7 mouse cellular contexts compared by ENCODE assay signal in genomic region chr6:124779222-124779983, GRCm38 (mm10). TPM values are rescaled to one million over a fixed set of nuclear protein-coding genes. Genes with fewer than 3 reads are reported as not detected.
DNase-seq lines count a peak whose midpoint lies in the region; ATAC-seq and TF ChIP-seq lines count a peak whose summit lies in the region.

Lrrc23 (minus strand) TSS chr6:124779727.

- no peak for TF ChIP-seq POLR2A in ES-Bruce4 (IDR thresholded peaks at IDR 0.05; ENCODE audit: insufficient read depth, low read length)

- H3K9ac ChIP-seq in ES-Bruce4 (ENCODE audit: low read depth, poor library complexity, severe bottlenecking), result no peak within 1 kb of the TSS
- H3K9ac ChIP-seq in embryonic facial prominence, embryonic 14.5 days (ENCODE audit: low read depth, low read length), result peak within 1 kb of the TSS; percentile 52
- H3K9ac ChIP-seq in hindbrain, embryonic 11.5 days (ENCODE audit: low read depth, low read length), result no peak within 1 kb of the TSS
- peak within 1 kb of the TSS; percentile 23; the same call in 1 of the 2 replicates for H3K9ac ChIP-seq in limb, embryonic 15.5 days
- 0 out of 2 replicates have a peak within 1 kb of the TSS, but pooled peaks have one; percentile 17 for H3K9ac ChIP-seq in midbrain, embryonic 15.5 days

- TF ChIP-seq CTCF in ES-Bruce4 (IDR thresholded peaks at IDR 0.05; ENCODE audit: low read depth, low read length), result no peak

- DNase-seq in CD4-positive helper T cell, adult 2 months (ENCODE audit: low read depth, low spot score), result peak; percentile 90
- DNase-seq in embryonic facial prominence, embryonic 14.5 days (ENCODE audit: low spot score), result peak; percentile 88
- DNase-seq in hindbrain, embryonic 11.5 days (ENCODE audit: low spot score), result peak; percentile 79
- peak; percentile 70 to 78 for DNase-seq in thymus, postnatal 36 days

- H3K9me3 ChIP-seq in ES-Bruce4 (replicated peaks; ENCODE audit: control insufficient read depth, insufficient read depth, low read length, poor library complexity, severe bottlenecking), result no peaks in the 10 kb centered on the region
- no peaks in the 10 kb centered on the region for H3K9me3 ChIP-seq in embryonic facial prominence, embryonic 14.5 days (ENCODE audit: control insufficient read depth, low read length)
- H3K9me3 ChIP-seq in hindbrain, embryonic 11.5 days (ENCODE audit: control insufficient read depth, low read length), result no peaks in the 10 kb centered on the region
- H3K9me3 ChIP-seq in limb, embryonic 15.5 days, result no peaks in the 10 kb centered on the region
- no peaks in the 10 kb centered on the region for H3K9me3 ChIP-seq in midbrain, embryonic 15.5 days

- ATAC-seq in embryonic facial prominence, embryonic 14.5 days (ENCODE audit: low read depth), result peak; percentile 73
- ATAC-seq in hindbrain, embryonic 11.5 days (ENCODE audit: low FRiP score), result peak; percentile 58
- ATAC-seq in limb, embryonic 15.5 days (ENCODE audit: insufficient number of reproducible peaks, low FRiP score, low TSS enrichment, low read depth), result no peak
- ATAC-seq in midbrain, embryonic 15.5 days (replicated peaks), result peak; percentile 60

- 2% methylated on average over 23 of the region's 23 CpGs for WGBS in embryonic facial prominence, embryonic 14.5 days
- 4% methylated on average over 23 of the region's 23 CpGs for WGBS in hindbrain, embryonic 11.5 days
- WGBS in limb, embryonic 15.5 days, result 2% methylated on average over 23 of the region's 23 CpGs
- WGBS in midbrain, embryonic 15.5 days, result 2% methylated on average over 23 of the region's 23 CpGs

- peak within 1 kb of the TSS; percentile 34 for H3K4me3 ChIP-seq in ES-Bruce4 (ENCODE audit: low read depth, low read length)
- H3K4me3 ChIP-seq in embryonic facial prominence, embryonic 14.5 days (ENCODE audit: low read depth, low read length), result peak within 1 kb of the TSS; percentile 30
- peak within 1 kb of the TSS; percentile 23 for H3K4me3 ChIP-seq in hindbrain, embryonic 11.5 days (ENCODE audit: low read depth, low read length)
- peak within 1 kb of the TSS; percentile 32 for H3K4me3 ChIP-seq in limb, embryonic 15.5 days
- H3K4me3 ChIP-seq in midbrain, embryonic 15.5 days, result peak within 1 kb of the TSS; percentile 33

- no peak within 1 kb of the TSS for H3K27ac ChIP-seq in ES-Bruce4 (ENCODE audit: insufficient read depth, low read length)
- no peak within 1 kb of the TSS for H3K27ac ChIP-seq in embryonic facial prominence, embryonic 14.5 days (replicated peaks; ENCODE audit: low read depth, low read length)
- no peak within 1 kb of the TSS for H3K27ac ChIP-seq in hindbrain, embryonic 11.5 days (ENCODE audit: low read depth, low read length)
- no peak within 1 kb of the TSS for H3K27ac ChIP-seq in limb, embryonic 15.5 days
- no peak within 1 kb of the TSS for H3K27ac ChIP-seq in midbrain, embryonic 15.5 days

- H3K4me1 ChIP-seq in ES-Bruce4 (ENCODE audit: control insufficient read depth, insufficient read depth, low read length), result no peaks in the 10 kb centered on the region
- peaks cover 17% of the 10 kb centered on the region for H3K4me1 ChIP-seq in embryonic facial prominence, embryonic 14.5 days (ENCODE audit: control insufficient read depth, insufficient read depth, low read length)
- no peaks in the 10 kb centered on the region; the same call in 1 of the 2 replicates for H3K4me1 ChIP-seq in hindbrain, embryonic 11.5 days (replicated peaks; ENCODE audit: control insufficient read depth, insufficient read depth, low read length)
- peaks cover 20% of the 10 kb centered on the region for H3K4me1 ChIP-seq in limb, embryonic 15.5 days
- peaks cover 9% of the 10 kb centered on the region; the same call in 1 of the 2 replicates for H3K4me1 ChIP-seq in midbrain, embryonic 15.5 days

- no peaks in the 10 kb centered on the region for H3K36me3 ChIP-seq in ES-Bruce4 (ENCODE audit: control insufficient read depth, insufficient read depth, low read length, poor library complexity, severe bottlenecking)
- H3K36me3 ChIP-seq in embryonic facial prominence, embryonic 14.5 days (ENCODE audit: control insufficient read depth, insufficient read depth, low read length), result no peaks in the 10 kb centered on the region
- no peaks in the 10 kb centered on the region for H3K36me3 ChIP-seq in hindbrain, embryonic 11.5 days (ENCODE audit: control insufficient read depth, insufficient read depth, low read length)
- no peaks in the 10 kb centered on the region for H3K36me3 ChIP-seq in limb, embryonic 15.5 days
- H3K36me3 ChIP-seq in midbrain, embryonic 15.5 days (replicated peaks), result no peaks in the 10 kb centered on the region

- H3K4me2 ChIP-seq in embryonic facial prominence, embryonic 14.5 days (ENCODE audit: low read depth, low read length), result peak within 1 kb of the TSS; percentile 80
- H3K4me2 ChIP-seq in hindbrain, embryonic 11.5 days (replicated peaks; ENCODE audit: low read depth, low read length), result peak within 1 kb of the TSS; percentile 49
- H3K4me2 ChIP-seq in limb, embryonic 15.5 days, result peak within 1 kb of the TSS; percentile 58
- peak within 1 kb of the TSS; percentile 48 for H3K4me2 ChIP-seq in midbrain, embryonic 15.5 days

- TF ChIP-seq EP300 in ES-Bruce4 (IDR thresholded peaks at IDR 0.05; ENCODE audit: insufficient read depth, low read depth, low read length), result no peak

- H3K27me3 ChIP-seq in ES-Bruce4 (ENCODE audit: control insufficient read depth, insufficient read depth, low read length, poor library complexity, severe bottlenecking), result no peaks in the 10 kb centered on the region
- no peaks in the 10 kb centered on the region for H3K27me3 ChIP-seq in embryonic facial prominence, embryonic 14.5 days (replicated peaks; ENCODE audit: control insufficient read depth, insufficient read depth, low read length)
- H3K27me3 ChIP-seq in hindbrain, embryonic 11.5 days (ENCODE audit: control insufficient read depth, insufficient read depth, low read length), result no peaks in the 10 kb centered on the region; the same call in 1 of the 2 replicates
- 0 out of 2 replicates have a peak, but pooled peaks cover 3% of the 10 kb centered on the region for H3K27me3 ChIP-seq in limb, embryonic 15.5 days
- no peaks in the 10 kb centered on the region for H3K27me3 ChIP-seq in midbrain, embryonic 15.5 days (replicated peaks)

RNA-seq across cellular contexts. Expression of gene Lrrc23, which starts in this region (rescaled TPM):
- polyA plus RNA-seq in ES-Bruce4 (2011; ENCODE audit: insufficient read depth, insufficient read length, low read depth, missing spikeins), result 0.84 TPM in 1 of 2 replicates, not detected in the other
- 1.9 and 13.2 TPM in 2 replicates for polyA plus RNA-seq in embryonic facial prominence, embryonic 14.5 days (2014; fragmentation: Nextera tagmentation; extraction: Ambion mirVana)
- 4.1 and 4.7 TPM in 2 replicates for polyA plus RNA-seq in hindbrain, embryonic 11.5 days (2014; fragmentation: Nextera tagmentation; extraction: Ambion mirVana)
- polyA plus RNA-seq in limb, embryonic 15.5 days (2015; fragmentation: Nextera tagmentation; extraction: Ambion mirVana), result 0.36 and 0.83 TPM in 2 replicates
- polyA plus RNA-seq in midbrain, embryonic 15.5 days (2015; fragmentation: Nextera tagmentation; extraction: Ambion mirVana), result 4.8 and 6.7 TPM in 2 replicates

Comparison
In these comparisons a context has a peak if more than half of its experiments do, and no peak if none do; other contexts are left out.
1. H3K9ac ChIP-seq: peak in embryonic facial prominence, embryonic 14.5 days (single experiment), limb, embryonic 15.5 days (single experiment) and midbrain, embryonic 15.5 days (single experiment); none in ES-Bruce4 (single experiment) and hindbrain, embryonic 11.5 days (single experiment).
2. Peak in every context shown above with its lines, with median percentiles within 50 percentile points of each other: DNase-seq, H3K4me3 ChIP-seq and H3K4me2 ChIP-seq.